Mouse (Mus musculus) layer of hippocampus, adult 2 months (tissue): Measurements from ENCODE around the gene Bcl9l. TPM values are rescaled to one million over a fixed set of nuclear protein-coding genes. Genes with fewer than 3 reads are reported as not detected.
"Not testable (repeated sequence)": the region's sequence is repeated elsewhere in the genome, so short reads cannot be mapped to it uniquely, and the experiment has no call there.

Experiments
- DNase-seq, 2 experiments: peaks; one replicate each; pipeline ENCODE4 v3.0.0; 2022; ENCODE audit warnings: low spot score in 2 of 2
- H3K27ac ChIP-seq: fragments of 200-600 bp; 2 replicates; pipeline ENCODE4 v1.8.1; 2022
- H3K4me3 ChIP-seq: fragments of 200-600 bp; 2 replicates; pipeline ENCODE4 v1.8.1; 2022; ENCODE audit warnings: mild to moderate bottlenecking
- CTCF ChIP-seq: fragments of 200-600 bp; conservative IDR thresholded peaks from 2 replicates; pipeline ENCODE4 v1.8.1; 2022; ENCODE audit warnings: antibody characterized with exemption, mild to moderate bottlenecking, moderate library complexity
- long read RNA-seq, 2 experiments: library from polyadenylated mRNA; stranded (forward); transcript quantifications; one replicate each; pipeline ENCODE4 v2.0.0; 2021; ENCODE audit warnings: borderline mapping rate in 2 of 2
- total RNA-seq, 2 experiments: library from RNA; stranded (reverse); gene quantifications; 2 replicates each; pipeline ENCODE4 v1.2.3; 2021

Gene Bcl9l
- 10 to 100 TPM; 68.4 to 76.9 TPM for total RNA-seq
- long read RNA-seq, experiment 1, partial matches to known transcripts = 12 of 15 reads
- long read RNA-seq, experiment 1, other reads (novel, unspliced or antisense) = 3 of 15 reads
- long read RNA-seq, experiment 2, partial matches to known transcripts = 19 of 21 reads
- long read RNA-seq, experiment 2, other reads (novel, unspliced or antisense) = 2 of 21 reads

DNA sequence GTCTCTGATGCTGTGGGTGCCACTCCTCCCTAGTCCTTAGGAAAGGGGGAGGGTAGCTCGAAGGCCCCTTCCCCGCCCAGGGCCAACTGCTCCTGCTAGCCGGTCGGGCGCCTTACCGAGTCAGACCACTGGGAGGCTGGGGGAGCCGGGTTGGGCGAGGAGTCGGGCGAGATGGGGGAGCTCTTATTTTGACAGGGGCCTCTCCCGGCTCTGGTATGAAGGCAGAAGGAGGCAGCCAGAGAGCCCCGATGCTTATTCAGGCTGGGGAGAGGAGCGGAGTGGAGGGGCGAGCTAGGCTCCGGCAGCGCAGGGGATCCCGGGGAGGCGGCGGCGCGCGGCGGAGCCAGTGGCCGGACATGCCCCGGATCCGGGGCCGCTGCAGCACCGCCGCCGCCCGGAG lies at the start of gene Bcl9l:
Gene Bcl9l, plus strand, starts transcription at position 274 of the 400 bp plus-strand sequence.
- Histone ChIP-seq H3K27ac (peak within 1 kb of the TSS; percentile 98), H3K4me3 (peak within 1 kb of the TSS; percentile 85)
- peak; percentile 90 for TF ChIP-seq CTCF
- DNase-seq = peak; percentile 92 to 93

GRCm38 (mm10) chr9:44435747-44436146 lies 46.9 kb upstream of the Bcl9l start:
- DNase-seq = no peak
- Histone ChIP-seq H3K4me3 (no peak overlapping the region), H3K27ac (no peak overlapping the region)
- TF ChIP-seq CTCF = no peak

- no peak for TF ChIP-seq CTCF
- no peak for DNase-seq
- Histone ChIP-seq H3K27ac (no peak within 1 kb of the TSS), H3K4me3 (no peak within 1 kb of the TSS)
These were observed 41.7 kb upstream of the Bcl9l start, which contains the start of gene Foxr1 for GRCm38 (mm10) chr9:44440961-44441360. Gene Foxr1 (minus strand): TSS chr9:44441136.

- not testable (repeated sequence) for H3K4me3 ChIP-seq, H3K27ac ChIP-seq
These were observed 38.1 kb upstream of the Bcl9l start for GRCm38 (mm10) chr9:44444402-44445025.

DNA sequence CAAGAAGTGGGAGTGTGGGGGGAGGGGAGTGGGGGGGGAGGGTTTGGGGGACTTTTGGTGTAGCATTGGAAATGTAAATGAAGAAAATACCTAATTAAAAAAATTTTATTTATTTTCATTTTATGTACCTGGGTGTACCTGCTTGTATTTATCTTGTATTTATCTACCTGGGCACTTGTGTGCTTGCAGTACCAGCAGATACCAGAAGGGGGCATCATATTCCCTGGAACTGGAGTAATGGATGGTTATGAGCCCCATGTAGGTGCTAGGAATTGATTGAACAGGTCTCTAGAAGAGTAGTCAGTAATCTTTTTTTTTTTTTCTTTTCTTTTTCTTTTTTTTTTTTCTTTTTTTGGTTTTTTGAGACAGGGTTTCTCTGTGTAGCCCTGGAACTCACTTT lies 32.2 kb upstream of the Bcl9l start:
- peak; percentile 70 for TF ChIP-seq CTCF
- Histone ChIP-seq H3K4me3 (no peak overlapping the region), H3K27ac (no peak overlapping the region)
- DNase-seq = no peak

More at GRCm38 (mm10) chr9:44444402-44445025, 38.1 kb upstream of the Bcl9l start:
- not testable (repeated sequence) for DNase-seq

- DNase-seq = peak; percentile 62 to 94
- Histone ChIP-seq H3K4me3 (no peak overlapping the region), H3K27ac (no peak overlapping the region)
- TF ChIP-seq CTCF = peak; percentile 94
These were observed 28.3 kb upstream of the Bcl9l start for GRCm38 (mm10) chr9:44454132-44454890.

- no peak for DNase-seq
- no peak within 1 kb of the TSS for H3K4me3 ChIP-seq
- no peak within 1 kb of the TSS for H3K27ac ChIP-seq
- TF ChIP-seq CTCF = peak; percentile 67
These were observed 27.8 kb upstream of the Bcl9l start, which contains the start of gene Upk2 for GRCm38 (mm10) chr9:44454891-44455220. Gene Upk2 (minus strand): TSS chr9:44454976.

DNA sequence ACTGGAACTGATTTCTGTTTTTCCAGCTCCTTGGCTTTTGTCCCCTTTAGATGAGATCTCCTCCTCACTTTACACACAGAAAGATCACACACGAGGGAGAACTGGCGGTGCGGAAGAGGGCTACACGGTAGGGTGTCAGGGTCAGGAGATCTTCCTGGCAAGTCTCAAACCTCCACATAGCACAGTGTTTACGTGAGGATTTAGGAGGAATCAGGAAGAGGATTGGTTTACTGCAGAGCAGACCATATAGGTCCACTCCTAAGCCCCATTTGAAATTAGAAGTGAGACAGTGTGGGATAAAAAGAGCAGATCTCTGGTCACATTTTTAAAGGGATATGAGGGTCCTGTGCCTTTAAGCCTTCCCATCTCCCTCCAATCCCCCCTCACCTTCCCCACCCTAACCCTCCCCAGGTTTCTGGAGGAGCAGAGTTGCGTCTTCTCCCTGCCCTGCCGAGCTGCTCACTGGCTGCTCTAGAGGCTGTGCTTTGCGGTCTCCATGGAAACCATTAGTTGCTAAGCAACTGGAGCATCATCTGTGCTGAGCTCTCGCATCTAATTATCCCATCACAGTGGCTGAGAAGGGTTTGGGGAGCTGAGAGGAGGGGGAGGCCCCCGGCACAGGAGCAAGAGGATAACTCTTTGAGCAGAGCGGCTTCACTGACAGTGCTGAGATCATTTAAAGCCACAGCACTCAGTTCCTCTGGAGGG lies 25.4 kb upstream of the Bcl9l start:
- DNase-seq = peak; percentile 87 to 96
- Histone ChIP-seq H3K4me3 (peak overlapping the region; percentile 43), H3K27ac (peak overlapping the region; percentile 90)
- TF ChIP-seq CTCF = no peak

- no peak for DNase-seq
- Histone ChIP-seq H3K27ac (no peak overlapping the region), H3K4me3 (no peak overlapping the region)
- TF ChIP-seq CTCF = no peak
These were observed 20.7 kb upstream of the Bcl9l start for GRCm38 (mm10) chr9:44461950-44462349.

GRCm38 (mm10) chr9:44468224-44468623 lies 14.4 kb upstream of the Bcl9l start:
- Histone ChIP-seq H3K27ac (peak overlapping the region; percentile 72), H3K4me3 (no peak overlapping the region)
- no peak for TF ChIP-seq CTCF
- no peak for DNase-seq

GRCm38 (mm10) chr9:44468800-44469199 lies 13.8 kb upstream of the Bcl9l start:
- Histone ChIP-seq H3K4me3 (no peak overlapping the region), H3K27ac (peak overlapping the region; percentile 72)
- TF ChIP-seq CTCF = no peak
- DNase-seq = no peak

GRCm38 (mm10) chr9:44473184-44473583 lies 9.4 kb upstream of the Bcl9l start:
- no peak for DNase-seq
- peak; percentile 61 for TF ChIP-seq CTCF
- Histone ChIP-seq H3K27ac (no peak overlapping the region), H3K4me3 (no peak overlapping the region)

DNA sequence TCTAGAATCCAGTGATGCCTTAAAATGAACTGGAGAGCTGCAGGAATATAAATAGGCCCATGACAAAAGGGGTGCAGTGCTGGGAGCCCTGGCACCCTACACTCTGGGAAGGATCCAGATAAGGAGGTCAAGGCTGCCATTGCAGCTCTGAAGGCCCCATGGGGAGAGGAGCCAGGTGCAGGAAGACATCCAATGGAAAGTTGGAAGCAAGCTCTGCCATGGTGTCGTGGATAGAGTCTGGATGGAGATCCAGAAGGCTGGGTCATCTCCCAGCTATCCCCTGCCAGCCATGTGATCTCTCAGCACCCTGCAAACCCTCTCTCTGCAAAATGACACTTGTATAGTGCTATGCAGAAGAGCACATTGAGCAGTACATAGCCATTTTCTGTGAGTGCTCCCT lies 8.3 kb upstream of the Bcl9l start:
- no peak overlapping the region for H3K27ac ChIP-seq
- H3K4me3 ChIP-seq = no peak overlapping the region
- no peak for DNase-seq
- no peak for TF ChIP-seq CTCF
